Mouse (Mus musculus): ENCODE measurements at regions not wholly inside any gene's neighbourhood (a gene's known extent, or its start where the extent isn't known, plus 50 kb on each side); places are given as distances from the start of the nearest gene placed in this dataset.

GRCm38 (mm10) chr1:142838663-142839062 is 801.8 kb upstream of the B3galt2 start:
- H3K27me3 ChIP-seq (ENCODE audit: control insufficient read depth, insufficient read depth, low read length) = no peaks in the 10 kb centered on the region
- WGBS (ENCODE audit: insufficient replicate concordance) = 55% methylated on average over 4 of the region's 4 CpGs
- no peaks in the 10 kb centered on the region for H3K36me3 ChIP-seq (ENCODE audit: control insufficient read depth, insufficient read depth, low read length)
- H3K4me2 ChIP-seq = no peak overlapping the region
- no peaks in the 10 kb centered on the region for H3K4me1 ChIP-seq (ENCODE audit: control insufficient read depth, insufficient read depth, low read length)
- no peaks in the 10 kb centered on the region for H3K9me3 ChIP-seq (replicated peaks; ENCODE audit: control insufficient read depth, low read length)
- ATAC-seq (replicated peaks; ENCODE audit: insufficient number of reproducible peaks, low FRiP score, low TSS enrichment) = no peak
- H3K27ac ChIP-seq (ENCODE audit: low read depth, low read length) = no peak overlapping the region
- no peak overlapping the region for H3K9ac ChIP-seq (ENCODE audit: low read depth, low read length)
- H3K4me3 ChIP-seq (ENCODE audit: low read depth, low read length) = no peak overlapping the region

- H3K9ac ChIP-seq (ENCODE audit: low read depth, low read length) = no peak overlapping the region
- no peak overlapping the region for H3K4me3 ChIP-seq (ENCODE audit: low read depth, low read length)
- no peak for ATAC-seq (replicated peaks; ENCODE audit: insufficient number of reproducible peaks, low FRiP score, low TSS enrichment)
- no peak overlapping the region for H3K4me2 ChIP-seq
- H3K27ac ChIP-seq (ENCODE audit: low read depth, low read length) = no peak overlapping the region
- 71% methylated on average over 4 of the region's 4 CpGs for WGBS (ENCODE audit: insufficient replicate concordance)
- H3K4me1 ChIP-seq (ENCODE audit: control insufficient read depth, insufficient read depth, low read length) = no peaks in the 10 kb centered on the region
- no peaks in the 10 kb centered on the region for H3K27me3 ChIP-seq (ENCODE audit: control insufficient read depth, insufficient read depth, low read length)
- H3K36me3 ChIP-seq (ENCODE audit: control insufficient read depth, insufficient read depth, low read length) = no peaks in the 10 kb centered on the region
- no peaks in the 10 kb centered on the region for H3K9me3 ChIP-seq (replicated peaks; ENCODE audit: control insufficient read depth, low read length)
Measured at GRCm38 (mm10) chr1:142867024-142867700, 773.3 kb upstream of the B3galt2 start.

GRCm38 (mm10) chr1:142891842-142892241 is 748.6 kb upstream of the B3galt2 start:
- no peak for ATAC-seq (replicated peaks; ENCODE audit: insufficient number of reproducible peaks, low FRiP score, low TSS enrichment)
- Histone ChIP-seq H3K9ac (ENCODE audit: low read depth, low read length) (no peak overlapping the region), H3K4me1 (ENCODE audit: control insufficient read depth, insufficient read depth, low read length) (no peaks in the 10 kb centered on the region), H3K36me3 (ENCODE audit: control insufficient read depth, insufficient read depth, low read length) (no peaks in the 10 kb centered on the region), H3K27ac (ENCODE audit: low read depth, low read length) (no peak overlapping the region), H3K27me3 (ENCODE audit: control insufficient read depth, insufficient read depth, low read length) (no peaks in the 10 kb centered on the region), H3K4me2 (no peak overlapping the region), H3K4me3 (ENCODE audit: low read depth, low read length) (no peak overlapping the region), H3K9me3 (replicated peaks; ENCODE audit: control insufficient read depth, low read length) (no peaks in the 10 kb centered on the region)

GRCm38 (mm10) chr1:142893156-142893555 is 747.3 kb upstream of the B3galt2 start:
- Histone ChIP-seq H3K4me1 (ENCODE audit: control insufficient read depth, insufficient read depth, low read length) (no peaks in the 10 kb centered on the region), H3K4me3 (ENCODE audit: low read depth, low read length) (no peak overlapping the region), H3K27ac (ENCODE audit: low read depth, low read length) (no peak overlapping the region), H3K9me3 (replicated peaks; ENCODE audit: control insufficient read depth, low read length) (no peaks in the 10 kb centered on the region), H3K36me3 (ENCODE audit: control insufficient read depth, insufficient read depth, low read length) (no peaks in the 10 kb centered on the region), H3K9ac (ENCODE audit: low read depth, low read length) (no peak overlapping the region), H3K27me3 (ENCODE audit: control insufficient read depth, insufficient read depth, low read length) (no peaks in the 10 kb centered on the region), H3K4me2 (no peak overlapping the region)
- 81% methylated on average over 2 of the region's 2 CpGs for WGBS (ENCODE audit: insufficient replicate concordance)
- ATAC-seq (replicated peaks; ENCODE audit: insufficient number of reproducible peaks, low FRiP score, low TSS enrichment) = no peak

GRCm38 (mm10) chr1:142894145-142894544 is 746.3 kb upstream of the B3galt2 start:
- no peaks in the 10 kb centered on the region for H3K36me3 ChIP-seq (ENCODE audit: control insufficient read depth, insufficient read depth, low read length)
- ATAC-seq (replicated peaks; ENCODE audit: insufficient number of reproducible peaks, low FRiP score, low TSS enrichment) = no peak
- no peak overlapping the region for H3K4me3 ChIP-seq (ENCODE audit: low read depth, low read length)
- H3K27me3 ChIP-seq (ENCODE audit: control insufficient read depth, insufficient read depth, low read length) = no peaks in the 10 kb centered on the region
- H3K9ac ChIP-seq (ENCODE audit: low read depth, low read length) = no peak overlapping the region
- H3K4me2 ChIP-seq = no peak overlapping the region
- H3K27ac ChIP-seq (ENCODE audit: low read depth, low read length) = no peak overlapping the region
- H3K4me1 ChIP-seq (ENCODE audit: control insufficient read depth, insufficient read depth, low read length) = no peaks in the 10 kb centered on the region
- no peaks in the 10 kb centered on the region for H3K9me3 ChIP-seq (replicated peaks; ENCODE audit: control insufficient read depth, low read length)

- Histone ChIP-seq H3K27me3 (ENCODE audit: control insufficient read depth, insufficient read depth, low read length) (no peaks in the 10 kb centered on the region), H3K27ac (ENCODE audit: low read depth, low read length) (no peak overlapping the region), H3K36me3 (ENCODE audit: control insufficient read depth, insufficient read depth, low read length) (no peaks in the 10 kb centered on the region), H3K4me2 (no peak overlapping the region), H3K9me3 (replicated peaks; ENCODE audit: control insufficient read depth, low read length) (no peaks in the 10 kb centered on the region), H3K4me1 (ENCODE audit: control insufficient read depth, insufficient read depth, low read length) (no peaks in the 10 kb centered on the region), H3K4me3 (ENCODE audit: low read depth, low read length) (no peak overlapping the region), H3K9ac (ENCODE audit: low read depth, low read length) (no peak overlapping the region)
- 48% methylated on average over 1 of the region's 1 CpGs for WGBS (ENCODE audit: insufficient replicate concordance)
- ATAC-seq (replicated peaks; ENCODE audit: insufficient number of reproducible peaks, low FRiP score, low TSS enrichment) = no peak
Measured at GRCm38 (mm10) chr1:142895081-142895480, 745.4 kb upstream of the B3galt2 start.

- no peaks in the 10 kb centered on the region for H3K4me1 ChIP-seq (ENCODE audit: control insufficient read depth, insufficient read depth, low read length)
- no peaks in the 10 kb centered on the region for H3K9me3 ChIP-seq (replicated peaks; ENCODE audit: control insufficient read depth, low read length)
- H3K4me2 ChIP-seq = no peak overlapping the region
- H3K27me3 ChIP-seq (ENCODE audit: control insufficient read depth, insufficient read depth, low read length) = no peaks in the 10 kb centered on the region
- no peaks in the 10 kb centered on the region for H3K36me3 ChIP-seq (ENCODE audit: control insufficient read depth, insufficient read depth, low read length)
- no peak overlapping the region for H3K27ac ChIP-seq (ENCODE audit: low read depth, low read length)
- ATAC-seq (replicated peaks; ENCODE audit: insufficient number of reproducible peaks, low FRiP score, low TSS enrichment) = no peak
- WGBS (ENCODE audit: insufficient replicate concordance) = 83% methylated on average over 4 of the region's 4 CpGs
- H3K4me3 ChIP-seq (ENCODE audit: low read depth, low read length) = no peak overlapping the region
- H3K9ac ChIP-seq (ENCODE audit: low read depth, low read length) = no peak overlapping the region
Measured at GRCm38 (mm10) chr1:142909907-142910306, 730.6 kb upstream of the B3galt2 start.

- no peak overlapping the region for H3K9ac ChIP-seq (ENCODE audit: low read depth, low read length)
- ATAC-seq (replicated peaks; ENCODE audit: insufficient number of reproducible peaks, low FRiP score, low TSS enrichment) = no peak
- no peak overlapping the region for H3K4me3 ChIP-seq (ENCODE audit: low read depth, low read length)
- H3K9me3 ChIP-seq (replicated peaks; ENCODE audit: control insufficient read depth, low read length) = no peaks in the 10 kb centered on the region
- H3K27ac ChIP-seq (ENCODE audit: low read depth, low read length) = no peak overlapping the region
- 82% methylated on average over 3 of the region's 3 CpGs for WGBS (ENCODE audit: insufficient replicate concordance)
- H3K36me3 ChIP-seq (ENCODE audit: control insufficient read depth, insufficient read depth, low read length) = no peaks in the 10 kb centered on the region
- no peaks in the 10 kb centered on the region for H3K27me3 ChIP-seq (ENCODE audit: control insufficient read depth, insufficient read depth, low read length)
- no peaks in the 10 kb centered on the region for H3K4me1 ChIP-seq (ENCODE audit: control insufficient read depth, insufficient read depth, low read length)
- H3K4me2 ChIP-seq = no peak overlapping the region
Measured at GRCm38 (mm10) chr1:142956686-142957085, 683.8 kb upstream of the B3galt2 start.

GRCm38 (mm10) chr1:142971475-142971874 is 669.0 kb upstream of the B3galt2 start:
- Histone ChIP-seq H3K4me2 (no peak overlapping the region), H3K4me1 (ENCODE audit: control insufficient read depth, insufficient read depth, low read length) (no peaks in the 10 kb centered on the region)
- ATAC-seq (replicated peaks; ENCODE audit: insufficient number of reproducible peaks, low FRiP score, low TSS enrichment) = no peak

More at GRCm38 (mm10) chr1:142971475-142971874, 669.0 kb upstream of the B3galt2 start:
- H3K9me3 ChIP-seq (replicated peaks; ENCODE audit: control insufficient read depth, low read length) = no peaks in the 10 kb centered on the region
- H3K9ac ChIP-seq (ENCODE audit: low read depth, low read length) = no peak overlapping the region
- no peaks in the 10 kb centered on the region for H3K36me3 ChIP-seq (ENCODE audit: control insufficient read depth, insufficient read depth, low read length)
- no peak overlapping the region for H3K4me3 ChIP-seq (ENCODE audit: low read depth, low read length)
- no peaks in the 10 kb centered on the region for H3K27me3 ChIP-seq (ENCODE audit: control insufficient read depth, insufficient read depth, low read length)
- no peak overlapping the region for H3K27ac ChIP-seq (ENCODE audit: low read depth, low read length)

Data from heart, embryonic 11.5 days (tissue).